Mouse (Mus musculus): ENCODE results near the gene Prss29. TPM values are rescaled to one million over a fixed set of nuclear protein-coding genes. Genes with fewer than 3 reads are reported as not detected.

The Prss29 gene
- total RNA-seq, 2 experiments from 2014 or later: not detected

DNA sequence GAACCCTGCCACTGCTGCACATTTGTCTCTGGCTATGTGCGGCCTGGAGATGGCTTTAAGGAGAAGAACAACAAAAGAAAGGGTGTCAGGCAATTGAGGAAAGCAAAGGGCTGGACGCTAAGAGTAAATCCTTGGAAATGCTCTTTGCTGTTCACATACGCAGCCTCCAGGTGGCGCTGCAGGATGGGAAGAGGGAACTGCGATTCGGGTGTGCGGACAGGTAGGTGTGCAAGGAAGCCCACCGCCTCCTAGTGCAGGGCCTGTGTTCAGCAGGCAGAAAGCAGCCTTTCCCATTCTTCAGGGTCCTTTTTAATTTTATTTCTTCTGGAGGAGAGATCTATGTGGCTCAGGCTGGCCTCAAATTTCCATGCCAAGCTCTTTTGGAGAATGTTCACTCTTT is 15.5 kb downstream of the Prss29 start:
- intact Hi-C loops (cut with DNase I): loop anchor here (2.0 kb wide), 1 partner anchor 137 kb away; no protein-coding TSS in a partner anchor
- peak; percentile 31 to 75 for DNase-seq (ENCODE audit: extremely low spot score in 1 of 2, low spot score in 2 of 2)

DNA sequence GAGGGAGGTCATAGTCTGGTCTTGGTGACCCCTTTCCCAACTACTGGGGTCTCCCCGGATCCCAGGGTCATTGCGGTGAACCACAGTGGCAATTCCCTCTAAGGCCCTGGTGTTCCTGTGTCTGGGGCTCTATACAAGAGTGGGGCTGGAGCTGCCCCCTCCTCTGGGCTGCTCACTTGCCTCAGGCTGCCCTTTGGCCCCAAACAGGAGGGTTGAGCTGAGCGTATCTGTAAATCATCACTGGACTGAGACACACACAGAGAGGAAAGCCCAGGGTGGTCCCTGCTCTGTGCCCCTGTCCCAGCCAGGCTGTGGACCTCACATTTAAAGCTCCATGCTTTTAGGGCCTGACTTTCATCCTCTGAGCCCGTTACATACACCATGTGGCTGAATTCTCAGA is 19.8 kb downstream of the Prss29 start:
- intact Hi-C loops (cut with DNase I): no loop called here
- no peak for DNase-seq (ENCODE audit: extremely low spot score in 1 of 2, low spot score in 2 of 2)

DNA sequence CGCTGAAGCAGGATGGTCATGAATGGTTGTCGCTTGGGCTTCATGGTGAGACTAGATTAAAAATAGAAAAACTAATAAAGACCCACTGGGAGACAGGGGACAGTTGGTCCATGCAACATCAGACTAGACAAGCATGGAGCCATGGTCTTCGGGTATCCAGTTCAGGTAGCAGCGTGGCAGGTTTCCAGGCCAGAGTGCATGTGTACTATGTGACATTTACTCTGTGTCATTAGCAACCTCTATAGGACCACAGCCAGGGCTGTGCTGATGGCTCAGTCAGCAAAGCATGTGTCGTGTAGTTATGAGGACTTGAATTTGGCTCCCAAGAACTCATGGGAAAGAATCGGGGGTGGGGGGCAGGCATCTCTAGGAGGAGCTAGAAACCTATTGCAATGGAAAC is 21.5 kb downstream of the Prss29 start:
- no peak for DNase-seq (ENCODE audit: extremely low spot score in 1 of 2, low spot score in 2 of 2)
- intact Hi-C loops (cut with DNase I): no loop called here

DNA sequence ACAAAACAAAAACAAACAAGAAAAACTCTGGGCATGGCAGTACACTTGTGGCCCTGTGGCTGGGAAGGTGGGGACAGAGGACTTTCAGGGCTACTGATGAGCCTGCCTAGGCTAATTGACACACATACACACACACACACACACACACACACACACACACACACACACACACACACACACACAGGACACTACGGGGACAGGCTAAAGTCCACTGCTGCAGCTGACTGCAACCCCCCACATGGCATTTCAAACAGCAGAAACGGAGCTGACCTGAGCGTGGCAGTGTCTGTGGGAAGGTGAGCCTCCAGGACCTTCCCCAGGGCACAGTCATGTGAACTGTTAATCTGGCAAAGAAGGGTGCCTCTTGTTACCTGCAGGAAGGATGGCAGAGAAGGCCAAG is 23.0 kb downstream of the Prss29 start:
- intact Hi-C loops (cut with DNase I): no loop called here
- no peak for DNase-seq (ENCODE audit: extremely low spot score in 1 of 2, low spot score in 2 of 2)

DNA sequence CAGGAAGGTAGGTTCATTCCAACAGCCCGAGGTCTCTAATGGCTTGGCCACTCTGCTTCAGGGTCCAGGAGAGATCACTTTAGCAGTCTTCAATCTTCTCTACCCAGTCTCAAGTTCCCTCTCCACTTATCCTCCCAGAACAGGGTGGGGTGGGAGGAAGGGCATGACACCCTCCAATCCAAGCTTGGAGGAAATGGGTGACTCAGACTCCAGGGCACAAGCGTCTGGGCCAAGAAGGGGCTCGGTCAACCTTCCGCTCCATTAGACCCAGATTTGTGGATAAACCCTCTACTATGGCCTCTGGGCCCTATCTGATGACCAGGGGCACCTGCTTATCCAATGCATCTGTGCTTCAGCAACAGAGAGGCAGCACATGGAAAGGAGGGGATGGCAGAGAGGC is 27.0 kb downstream of the Prss29 start, which contains the start of gene Tpsab1:
Gene Tpsab1, minus strand, starts transcription at position 101 of the 400 bp plus-strand sequence.
- intact Hi-C loops (cut with DNase I): no loop called here
- DNase-seq (ENCODE audit: extremely low spot score in 1 of 2, low spot score in 2 of 2): no peak

DNA sequence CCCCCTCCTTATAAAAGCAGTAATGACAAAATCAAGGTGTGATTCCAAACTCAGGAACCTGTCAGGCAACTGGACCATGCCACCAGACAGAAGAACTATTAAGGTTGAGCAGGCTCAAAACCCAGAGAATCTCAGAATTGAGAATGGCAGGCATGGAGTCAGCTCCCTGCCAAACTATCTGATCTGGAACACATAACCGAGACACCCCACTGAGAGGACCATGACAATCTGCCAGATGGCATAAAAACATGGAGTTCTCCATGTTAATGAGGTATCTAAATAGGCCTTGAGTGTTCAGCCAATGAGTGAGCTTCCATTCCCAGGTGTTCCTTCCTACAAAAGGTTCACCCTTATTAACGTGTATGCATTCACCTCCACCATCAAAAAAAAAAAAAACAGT is 42.8 kb downstream of the Prss29 start:
- no peak for DNase-seq (ENCODE audit: extremely low spot score in 1 of 2, low spot score in 2 of 2)
- intact Hi-C loops (cut with DNase I): no loop called here

DNA sequence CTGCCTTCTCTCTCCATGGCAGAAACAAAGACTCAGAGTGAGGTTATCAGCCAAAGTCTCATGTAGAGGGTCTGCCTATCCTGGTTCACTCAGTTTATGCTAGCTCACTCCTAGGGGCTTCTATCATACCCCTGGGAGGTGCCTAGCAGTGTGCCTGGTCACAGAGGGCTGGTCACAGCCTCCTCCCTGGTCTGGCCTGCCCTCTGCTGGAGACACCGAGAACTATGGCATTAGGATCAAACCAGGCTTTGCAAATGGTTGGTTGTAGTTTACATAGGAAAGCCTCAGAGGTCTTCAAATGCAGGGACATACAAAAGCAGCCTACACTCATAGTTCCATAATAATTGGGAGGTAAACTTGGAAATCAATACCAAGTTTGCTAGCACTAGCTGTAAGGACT is 45.3 kb downstream of the Prss29 start:
- no peak for DNase-seq (ENCODE audit: extremely low spot score in 1 of 2, low spot score in 2 of 2)
- intact Hi-C loops (cut with DNase I): no loop called here

DNA sequence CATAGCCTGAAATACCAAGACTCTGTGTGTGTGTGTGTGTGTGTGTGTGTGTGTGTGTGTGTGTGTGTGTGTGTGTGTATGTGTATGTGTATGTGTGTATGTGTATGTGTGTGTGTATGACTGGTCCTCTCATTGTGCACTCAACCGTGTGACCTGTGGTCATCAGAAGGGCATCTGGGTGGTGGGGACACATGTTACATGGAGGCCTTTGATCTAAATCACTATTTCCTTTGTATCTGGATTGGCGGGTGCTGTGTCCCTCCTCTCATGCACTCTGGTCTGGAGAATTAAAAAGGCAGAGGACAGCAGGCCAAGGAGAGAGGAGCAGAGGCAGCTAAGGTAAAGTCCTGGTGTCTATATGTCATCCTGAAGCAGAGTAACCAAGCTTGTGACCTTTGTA is 47.6 kb downstream of the Prss29 start, which contains the start of gene Tpsb2:
Gene Tpsb2, plus strand, starts transcription at position 301 of the 400 bp plus-strand sequence.
- intact Hi-C loops (cut with DNase I): no loop called here
- DNase-seq (ENCODE audit: extremely low spot score in 1 of 2, low spot score in 2 of 2): no peak

DNA sequence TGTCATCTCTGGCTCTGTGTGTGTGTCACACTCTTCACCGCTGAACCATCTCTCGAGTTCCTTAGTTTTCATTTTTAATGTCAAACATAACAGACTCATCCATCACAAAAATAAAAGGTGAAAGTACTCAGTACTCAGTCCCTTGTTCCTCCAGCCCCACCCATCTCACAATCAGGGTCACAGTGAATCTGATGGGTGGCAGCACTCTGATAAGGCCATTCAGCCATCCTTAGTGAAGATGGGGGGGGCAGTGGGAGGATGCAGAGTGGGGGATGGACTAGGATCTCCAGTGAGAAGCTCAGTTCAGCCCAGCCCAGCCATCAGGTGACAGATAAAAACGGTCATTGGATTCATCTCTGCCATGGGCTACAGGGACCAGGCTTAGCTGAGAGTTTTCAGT is 50.5 kb downstream of the Prss29 start, which contains the start of gene Tpsg1:
Gene Tpsg1, plus strand, starts transcription at position 301 of the 400 bp plus-strand sequence.
- no peak for DNase-seq (ENCODE audit: extremely low spot score in 1 of 2, low spot score in 2 of 2)
- intact Hi-C loops (cut with DNase I): no loop called here

Other genes starting within 250 kb of the Prss29 start
- gene Tmem204, start 235.1 kb upstream of the Prss29 start, total RNA-seq (2021): 1 to 10 TPM; 7.2 to 7.8 TPM
- gene Telo2, start 202.7 kb upstream of the Prss29 start, total RNA-seq (2021): 10 to 100 TPM; 35.4 to 41.1 TPM
- gene Ptx4, start 197.9 kb upstream of the Prss29 start, total RNA-seq (2021): 1 to 10 TPM; 2.0 to 2.3 TPM
- gene Clcn7, start 185.3 kb upstream of the Prss29 start, total RNA-seq (2021): 10 to 100 TPM; 44.6 to 44.9 TPM
- gene Ccdc154, start 156.2 kb upstream of the Prss29 start, total RNA-seq (2021): not detected
- gene Gm38655, start 143.2 kb upstream of the Prss29 start, total RNA-seq (2021): not detected
- 10 to 100 TPM; 17.6 to 17.9 TPM for gene BC003965, start 134.1 kb upstream of the Prss29 start, total RNA-seq (2021)
- 10 to 100 TPM; 31.8 to 32.3 TPM for gene Unkl, start 130.3 kb upstream of the Prss29 start, total RNA-seq (2021)
- gene Gnptg, start 78.5 kb upstream of the Prss29 start, total RNA-seq (2021): 10 to 100 TPM; 60.4 to 67.4 TPM
- gene Tsr3, start 78.5 kb upstream of the Prss29 start, total RNA-seq (2021): 10 to 100 TPM; 28.6 to 30.3 TPM
- gene Baiap3, start 62.3 kb upstream of the Prss29 start, total RNA-seq (2021): 10 to 100 TPM; 17.4 to 35.0 TPM
- 100 to 1,000 TPM; 225 to 230 TPM for gene Ube2i, start 44.0 kb upstream of the Prss29 start, total RNA-seq (2021)
- not detected for gene Prss34, start 20.3 kb upstream of the Prss29 start, total RNA-seq (2021)
- gene Prss28, start 10.0 kb upstream of the Prss29 start, total RNA-seq (2021): not detected
- not detected for gene Tpsab1, start 26.9 kb downstream of the Prss29 start, total RNA-seq (2021)
- gene Tpsb2, start 47.7 kb downstream of the Prss29 start, total RNA-seq (2021): under 1 TPM; 0.54 to 0.77 TPM
- gene Tpsg1, start 50.6 kb downstream of the Prss29 start, total RNA-seq (2021): not detected
- gene Cacna1h, start 115.1 kb downstream of the Prss29 start, total RNA-seq (2021): 10 to 100 TPM; 53.7 to 62.9 TPM
- gene Tekt4, start 136.0 kb downstream of the Prss29 start, total RNA-seq (2021): 1 to 10 TPM in 1 of 2 experiments, under 1 TPM in 1; 0.39 to 4.8 TPM
- under 1 TPM; 0.34 to 0.55 TPM for gene Sstr5, start 178.6 kb downstream of the Prss29 start, total RNA-seq (2021)